Mouse (Mus musculus) CH12.LX (cell line): ENCODE results near the gene Gas2.

Source experiments
- BHLHE40 ChIP-seq: IDR thresholded peaks from 2 replicates; pipeline ENCODE4 v1.6.1; 2011; ENCODE audit warnings: mild to moderate bottlenecking, low read depth, low read length, improper control_type of control experiment
- CTCF ChIP-seq, 2 experiments: IDR thresholded peaks in 1 of 2; conservative IDR thresholded peaks in 1 of 2; 2 replicates each; pipeline ENCODE4 v1.5.1; 2011 to 2012; ENCODE audit warnings: low read depth in 2 of 2, low read length in 2 of 2, improper control_type of control experiment in 1 of 2, inconsistent platforms in 1 of 2, mild to moderate bottlenecking in 1 of 2, moderate library complexity in 1 of 2
- JUND ChIP-seq: conservative IDR thresholded peaks from 2 replicates; pipeline ENCODE4 v1.6.1; 2011; ENCODE audit warnings: low read depth, low read length, improper control_type of control experiment
- MAX ChIP-seq: IDR thresholded peaks from 2 replicates; pipeline ENCODE4 v1.6.1; 2011; ENCODE audit warnings: low read length, improper control_type of control experiment
- MAZ ChIP-seq: IDR thresholded peaks from 2 replicates; pipeline ENCODE4 v1.6.1; 2012; ENCODE audit warnings: low read depth, mild to moderate bottlenecking, inconsistent platforms, low read length, improper control_type of control experiment, moderate library complexity
- POLR2A ChIP-seq: IDR thresholded peaks from 2 replicates; pipeline ENCODE4 v1.6.1; 2011; ENCODE audit warnings: low read depth, mild to moderate bottlenecking, improper control_type of control experiment, low read length
- USF1 ChIP-seq: IDR thresholded peaks from 2 replicates; pipeline ENCODE4 v1.6.1; 2014; ENCODE audit warnings: low read depth, mild to moderate bottlenecking, inconsistent platforms, low read length, improper control_type of control experiment
- USF2 ChIP-seq: conservative IDR thresholded peaks from 2 replicates; pipeline ENCODE4 v1.6.1; 2011; ENCODE audit warnings: low read depth, low read length, improper control_type of control experiment

- no peak for TF ChIP-seq CTCF (conservative IDR thresholded peaks at IDR 0.05 in 1 of 2, IDR thresholded peaks at IDR 0.05 in 1 of 2; ENCODE audit: low read depth in 2 of 2, low read length in 2 of 2)
- no peak for TF ChIP-seq POLR2A
- no peak for TF ChIP-seq BHLHE40
- TF ChIP-seq MAZ: no peak
- TF ChIP-seq USF2: no peak
- no peak for TF ChIP-seq MAX
- no peak for TF ChIP-seq JUND
- no peak for TF ChIP-seq USF1
Observed at GRCm38 (mm10) chr7:51931217-51931616, 69.4 kb downstream of the Gas2 start.
